Mouse (Mus musculus) kidney, adult 9 months (tissue): ENCODE measurements around the gene Ccs.

Experiments used
- DNase-seq: peaks from one replicate; pipeline ENCODE4 v3.0.0; 2022

Gene Ccs

DNA sequence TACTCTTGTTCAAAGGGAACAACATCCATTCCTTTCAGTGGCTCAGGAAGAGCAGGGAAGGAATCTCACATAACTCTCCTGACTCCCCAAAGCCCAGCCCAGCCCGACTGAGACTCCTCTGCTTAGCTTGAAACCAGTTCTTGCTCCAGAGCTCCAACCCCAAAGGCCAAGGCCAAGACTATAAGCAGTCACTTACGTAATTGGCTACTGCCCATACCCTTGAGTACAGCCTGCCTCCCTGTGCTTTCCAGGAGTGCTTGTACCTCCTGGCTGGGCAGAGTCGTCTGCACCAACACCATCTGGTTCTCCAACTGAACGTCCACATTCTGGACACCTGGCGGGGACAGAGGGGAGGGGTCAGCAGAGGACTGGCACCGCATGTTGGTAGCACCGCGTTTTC, 5.2 kb downstream of the Ccs start:
- no peak for DNase-seq

DNA sequence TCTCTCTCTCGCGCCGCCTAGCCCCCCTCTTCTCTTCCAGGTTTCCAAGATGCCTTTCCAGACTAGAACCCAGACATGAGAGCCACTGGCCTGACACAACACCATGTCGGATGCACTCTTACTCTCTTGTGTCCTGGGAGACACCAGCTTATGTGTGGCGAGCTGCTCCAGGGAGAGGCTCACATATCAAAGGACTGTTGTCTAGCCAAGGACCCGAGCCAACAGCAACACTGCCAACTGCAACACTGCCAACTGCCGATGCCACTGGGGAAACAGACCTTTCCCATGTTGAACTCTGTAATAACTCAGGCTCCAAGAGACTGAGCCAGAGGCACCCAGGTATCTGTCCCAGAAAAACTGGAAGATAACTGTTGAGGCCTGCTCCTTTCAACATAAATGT, 10.0 kb downstream of the Ccs start:
- DNase-seq: peak; percentile 79

DNA sequence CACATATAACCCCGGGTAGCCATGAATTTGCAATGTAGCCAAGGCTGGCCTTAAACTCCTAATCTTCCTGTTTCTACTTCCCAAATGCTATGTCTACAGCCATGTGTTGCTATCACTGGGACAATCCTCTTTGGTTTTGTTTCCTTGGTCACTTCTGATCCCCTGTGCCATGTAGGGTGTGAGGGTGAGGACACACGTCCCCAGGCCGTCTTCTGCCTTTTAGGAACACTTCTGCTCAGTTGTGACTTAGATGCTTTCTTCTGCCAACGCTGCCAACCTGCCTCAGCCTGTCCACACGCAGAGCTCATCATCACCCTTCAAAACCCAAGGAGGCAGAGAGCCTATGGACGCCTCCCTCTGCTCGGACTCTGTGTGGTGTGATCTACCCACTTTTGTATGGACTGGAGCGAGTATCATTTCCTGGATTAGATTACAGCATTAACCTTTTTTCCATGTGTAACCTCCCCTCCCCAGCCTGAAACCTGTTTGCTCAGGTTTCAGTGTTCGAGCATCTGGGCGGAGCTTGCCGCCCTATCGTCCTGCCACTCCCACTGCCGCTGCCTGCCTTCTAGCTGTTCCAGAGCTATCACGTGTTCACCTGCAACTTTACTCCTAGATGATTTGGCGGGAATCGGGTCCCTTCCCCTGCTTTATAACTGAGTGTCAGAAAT, 10.6 kb downstream of the Ccs start:
- peak; percentile 79 for DNase-seq

DNA sequence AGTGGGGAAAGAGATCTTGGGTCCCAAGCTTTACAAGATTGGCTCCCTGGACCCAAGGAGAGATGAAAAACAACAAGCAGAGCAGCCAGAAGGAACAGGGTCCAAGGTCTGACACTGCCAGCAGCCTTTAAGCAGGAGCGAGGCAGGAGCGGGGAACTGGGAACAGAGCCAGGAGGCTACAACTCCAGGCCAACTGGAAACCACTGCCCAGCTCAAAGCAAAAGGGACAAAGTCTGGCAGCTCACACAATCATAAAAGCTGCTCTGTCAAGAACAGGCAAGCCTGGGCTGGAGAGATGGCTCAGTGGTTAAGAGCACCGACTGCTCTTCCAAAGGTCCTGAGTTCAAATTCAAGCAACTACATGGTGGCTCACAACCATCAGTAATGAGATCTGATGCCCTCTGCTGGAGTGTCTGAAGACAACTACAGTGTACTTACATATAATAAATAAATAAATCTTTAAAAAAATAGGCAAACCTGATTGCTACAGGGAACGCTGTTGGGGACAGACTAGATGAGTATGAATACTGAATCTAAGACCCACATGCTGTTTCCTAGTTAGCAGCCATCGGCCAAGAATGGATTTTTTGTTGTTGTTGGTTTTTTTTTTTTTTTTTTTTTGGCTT, 18.3 kb downstream of the Ccs start:
- DNase-seq: peak; percentile 98

DNA sequence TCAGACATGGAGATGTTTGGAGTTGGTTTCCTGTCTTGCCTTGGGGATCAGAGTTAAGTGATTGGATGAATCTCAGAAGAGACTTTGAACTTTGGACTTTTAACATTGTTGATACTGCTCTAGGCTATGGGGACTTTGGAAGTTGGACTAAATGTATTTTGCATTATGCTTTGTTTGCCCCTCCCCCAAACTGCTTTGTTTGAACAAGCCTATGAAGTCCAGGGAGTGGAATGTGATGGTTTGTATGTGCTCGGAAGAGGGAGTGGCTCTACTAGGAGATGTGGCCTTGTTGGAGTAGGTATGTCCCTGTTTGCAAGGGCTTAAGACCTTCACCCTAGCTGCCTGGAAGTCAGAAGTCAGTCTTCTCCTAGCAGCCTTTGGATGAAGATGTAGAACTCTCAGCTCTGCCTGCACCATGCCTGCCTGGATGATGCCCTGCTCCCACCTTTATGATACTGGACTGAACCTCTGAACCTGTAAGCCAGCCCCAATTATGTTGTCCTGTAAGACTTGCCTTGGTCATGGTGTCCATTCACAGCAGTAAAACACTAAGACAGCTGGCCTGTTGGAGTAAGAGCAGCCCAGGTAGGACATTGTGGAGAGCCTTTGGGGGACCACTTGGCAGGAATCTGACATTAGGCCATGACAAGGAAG, 21.8 kb downstream of the Ccs start:
- peak; percentile 60 for DNase-seq

DNA sequence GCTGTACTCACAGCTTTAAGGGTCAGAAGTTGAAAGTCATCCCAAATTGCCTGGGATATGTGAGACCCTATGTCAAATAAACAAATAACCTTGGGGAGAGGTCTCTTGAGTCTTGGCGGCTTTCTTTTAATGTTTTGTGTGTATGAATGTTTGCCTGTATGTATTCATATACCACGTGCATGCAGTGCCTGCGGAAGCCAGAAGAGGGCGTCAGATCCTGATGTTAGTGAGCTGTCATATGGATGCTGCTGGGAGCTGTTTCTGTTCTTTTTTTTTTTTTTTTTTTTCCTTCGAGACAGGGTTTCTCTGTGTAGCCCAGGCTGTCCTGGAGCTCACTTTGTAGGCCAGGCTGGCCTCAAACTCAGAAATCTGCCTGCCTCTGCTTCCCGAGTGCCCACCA, 26.1 kb downstream of the Ccs start:
- peak; percentile 56 for DNase-seq

DNA sequence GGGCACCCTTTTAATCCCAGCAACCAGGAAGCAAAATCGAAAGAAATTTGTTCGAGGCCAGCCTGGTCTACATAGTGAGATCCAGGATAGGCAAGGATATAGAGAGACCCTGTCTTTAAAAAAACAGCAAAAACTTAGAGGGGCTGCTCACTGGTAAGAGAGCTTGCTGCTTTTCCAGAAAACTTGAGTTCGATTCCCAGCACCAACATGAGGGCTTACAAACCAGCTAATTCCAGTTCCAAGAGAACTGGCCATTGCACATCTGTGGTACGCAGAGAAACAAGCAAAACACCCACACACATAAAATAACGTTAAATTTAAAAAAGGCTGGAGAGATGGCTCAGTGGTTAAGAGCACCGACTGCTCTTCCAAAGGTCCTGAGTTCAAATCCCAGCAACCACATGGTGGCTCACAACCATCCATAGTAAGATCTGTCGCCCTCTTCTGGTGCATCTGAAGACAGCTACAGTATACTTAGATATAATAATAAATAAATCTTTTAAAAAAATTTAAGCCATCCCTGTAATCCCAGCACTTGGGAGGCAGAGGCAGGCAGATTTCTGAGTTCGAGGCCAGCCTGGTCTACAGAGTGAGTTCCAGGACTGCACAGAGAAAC, 26.7 kb downstream of the Ccs start:
- peak; percentile 34 for DNase-seq

DNA sequence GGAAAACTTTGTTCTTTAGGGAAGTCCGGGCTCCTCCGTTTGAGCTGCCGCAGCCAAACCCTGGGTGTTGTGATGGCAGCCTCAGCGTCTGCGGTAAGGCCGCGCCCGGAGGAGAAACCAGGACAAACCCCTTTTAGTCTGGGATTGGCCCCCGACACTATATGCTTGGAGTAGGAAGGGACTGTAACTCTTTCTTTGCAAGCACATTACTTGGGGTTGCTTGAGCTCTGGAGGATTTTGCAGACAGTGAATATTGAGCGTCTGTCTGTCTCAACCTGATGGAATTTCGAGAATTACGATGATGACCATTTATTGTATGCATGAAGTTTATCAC, 27.3 kb downstream of the Ccs start:
- DNase-seq: no peak

DNA sequence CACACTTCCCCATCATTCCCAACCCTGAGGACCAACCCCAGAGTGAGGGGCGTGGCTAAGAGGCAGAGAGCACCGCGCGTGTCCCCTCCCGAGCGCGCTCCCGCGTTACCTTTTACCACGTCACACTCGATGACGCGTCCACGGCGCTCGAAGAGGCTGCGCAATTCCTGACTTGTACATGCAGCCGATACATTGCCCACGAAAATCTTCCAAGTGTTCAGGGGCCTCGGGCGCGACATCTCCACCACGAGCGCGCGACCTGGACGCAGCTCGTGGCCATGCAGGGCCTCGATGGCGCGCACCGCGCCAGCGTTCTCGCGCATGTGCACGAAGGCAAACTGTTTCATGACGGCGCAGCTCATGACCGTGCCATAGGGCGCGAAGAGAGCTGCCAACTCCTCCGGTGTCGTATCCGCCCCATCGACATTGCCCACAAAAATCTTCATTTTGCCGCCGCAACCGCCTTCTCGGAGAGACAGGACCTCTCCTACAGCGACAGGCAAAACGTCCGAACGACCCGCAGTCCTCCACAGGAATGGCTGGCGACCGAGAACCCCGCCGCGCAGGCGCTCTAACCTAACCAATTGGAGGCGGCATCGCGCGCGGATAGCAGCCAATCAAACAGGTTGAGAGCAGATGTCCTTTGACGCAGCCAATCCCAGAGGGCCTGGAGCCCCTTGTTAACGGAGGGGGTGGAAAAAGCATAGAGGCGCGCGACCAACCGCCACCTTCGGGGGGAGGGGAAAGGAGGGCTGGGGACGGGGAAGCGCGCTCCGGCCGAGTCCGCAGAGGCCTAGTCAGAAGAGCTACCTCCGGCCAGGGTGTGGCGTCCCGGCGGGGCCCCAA, 27.8 kb downstream of the Ccs start, which contains the start of the genes Gm21992 and Rbm14:
TSS of gene Gm21992 (minus strand) at position 550 of the 846 bp plus-strand sequence.
TSS of gene Rbm14 (minus strand) at position 572 of the 846 bp plus-strand sequence.
- peak; percentile 99 for DNase-seq

DNA sequence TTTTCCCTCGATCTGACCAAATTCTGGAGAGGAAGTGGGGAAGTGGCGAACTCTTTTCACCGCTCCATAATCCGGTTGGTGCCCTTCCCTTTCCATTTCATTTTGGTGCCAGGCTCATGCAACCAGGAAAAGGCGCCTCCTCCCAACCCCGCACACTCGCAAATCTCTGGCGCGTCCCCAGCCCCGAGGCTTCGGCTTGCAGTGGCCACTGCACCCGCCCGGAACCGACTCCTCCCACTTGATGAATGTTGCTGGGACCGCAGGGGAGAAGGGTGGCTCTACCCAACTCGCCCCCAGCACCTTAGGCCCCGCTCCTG, 28.4 kb downstream of the Ccs start:
- no peak for DNase-seq

DNA sequence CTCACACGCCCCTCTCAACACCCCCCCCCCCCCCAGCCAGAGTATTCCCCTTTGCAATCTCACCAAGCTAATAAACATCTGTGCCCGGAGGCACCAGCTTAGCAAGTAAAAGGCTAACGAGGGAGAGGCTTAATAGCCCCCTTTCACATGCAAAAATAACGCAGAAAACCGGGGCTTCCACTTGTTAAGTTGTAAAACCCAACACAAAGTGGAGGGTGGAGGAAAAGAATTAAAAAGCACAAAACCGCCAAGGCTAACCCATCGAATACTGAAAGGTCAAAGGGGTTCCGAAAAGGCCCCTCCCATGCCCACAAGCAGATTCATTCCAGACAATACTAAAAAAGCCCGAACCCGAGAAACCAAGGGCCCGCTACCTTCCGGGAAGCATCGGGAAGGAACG, 28.8 kb downstream of the Ccs start:
- peak; percentile 24 for DNase-seq

DNA sequence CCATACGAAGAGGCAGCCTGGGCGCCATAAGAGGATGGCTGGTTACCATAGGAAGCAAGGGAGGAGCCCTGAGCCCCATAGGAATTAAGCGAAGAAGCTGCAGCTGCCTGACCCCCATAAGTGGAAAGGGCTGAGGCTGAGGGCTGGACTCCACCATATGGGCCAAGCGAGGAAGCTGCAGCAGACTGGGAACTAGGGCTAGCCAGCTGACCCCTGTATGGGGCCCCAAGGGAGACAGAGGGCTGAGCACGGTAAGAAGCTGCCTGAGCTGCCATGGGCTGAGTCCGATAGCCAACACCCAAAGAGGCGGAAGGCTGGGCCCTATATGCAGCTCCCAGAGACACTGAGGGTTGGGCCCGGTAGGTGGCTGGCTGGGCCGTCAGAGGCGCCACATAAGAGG, 35.8 kb downstream of the Ccs start:
- no peak for DNase-seq

DNA sequence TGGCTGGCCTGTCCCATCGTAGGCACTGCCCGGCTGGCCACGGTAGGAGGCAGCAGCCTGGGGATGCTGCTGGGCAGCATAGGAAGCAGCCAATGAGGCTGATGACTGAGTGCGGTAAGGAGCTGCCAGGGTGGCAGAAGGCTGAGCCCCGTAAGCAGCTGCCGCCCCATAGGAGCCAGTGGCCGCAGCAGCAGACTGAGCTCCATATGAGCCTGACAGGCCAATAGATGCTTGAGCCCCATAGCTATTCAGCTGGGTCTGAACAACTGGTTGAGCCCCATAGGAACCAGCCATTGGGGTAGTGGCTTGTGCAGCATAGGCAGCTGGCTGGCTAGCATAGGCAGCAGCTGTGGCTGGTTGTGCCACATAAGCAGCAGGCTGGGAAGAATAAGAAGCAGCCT, 36.4 kb downstream of the Ccs start:
- no peak for DNase-seq

DNA sequence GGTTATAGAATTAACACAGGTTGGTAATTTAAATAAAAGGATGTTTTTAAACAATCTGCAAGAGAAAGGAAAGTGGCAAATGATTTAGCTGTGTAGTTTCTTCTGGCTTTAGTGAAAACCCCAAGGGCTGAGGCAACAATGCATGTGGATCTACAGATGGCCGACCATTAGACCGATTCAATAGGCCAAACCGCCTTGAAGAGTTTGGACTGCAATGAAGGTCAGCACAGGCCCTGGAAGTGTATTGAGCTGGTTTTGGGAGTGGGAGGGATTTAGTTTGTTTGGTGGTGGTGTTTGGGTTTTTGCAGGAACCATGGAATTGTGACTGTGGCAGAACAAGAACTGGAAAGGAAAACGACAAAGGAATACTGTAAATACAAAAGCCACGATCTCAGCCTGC, 40.0 kb downstream of the Ccs start:
- no peak for DNase-seq

DNA sequence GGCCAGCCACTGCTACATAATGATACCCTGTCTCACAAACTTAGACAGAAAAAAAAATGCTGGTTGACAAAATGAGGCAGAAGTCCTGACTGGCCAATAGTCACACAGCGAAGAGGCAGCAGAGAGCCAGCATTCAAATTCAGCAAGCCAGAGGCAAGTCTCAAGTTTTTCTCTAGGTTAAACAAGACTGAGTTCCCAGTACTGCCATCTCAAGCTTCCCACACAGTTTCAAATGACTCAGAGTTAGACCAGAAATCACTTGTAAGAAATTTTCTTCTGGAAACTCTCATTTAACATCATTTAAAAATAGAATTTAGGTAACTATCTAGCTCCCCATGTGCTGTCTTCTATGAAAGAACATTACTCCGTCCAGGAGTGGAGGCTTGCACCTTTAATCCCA, 41.3 kb downstream of the Ccs start:
- DNase-seq: no peak

DNA sequence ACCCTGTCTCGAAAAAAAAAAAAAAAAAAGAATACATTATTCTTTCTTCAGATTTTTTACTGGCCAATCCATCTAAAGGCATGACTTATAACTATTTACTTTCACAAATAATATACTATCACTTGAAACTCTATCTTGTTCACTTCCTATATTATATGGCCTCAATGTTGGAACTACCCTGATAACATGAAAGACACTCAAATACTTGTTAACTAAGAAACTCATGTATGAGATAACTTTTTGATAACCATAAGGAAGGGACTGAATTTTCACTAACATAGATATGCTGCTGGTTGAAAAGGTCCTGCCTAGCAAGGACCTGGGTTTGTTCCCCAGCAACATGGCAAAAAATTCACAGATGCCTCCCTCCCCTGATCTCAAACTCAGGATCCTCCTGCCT, 43.2 kb downstream of the Ccs start:
- no peak for DNase-seq

DNA sequence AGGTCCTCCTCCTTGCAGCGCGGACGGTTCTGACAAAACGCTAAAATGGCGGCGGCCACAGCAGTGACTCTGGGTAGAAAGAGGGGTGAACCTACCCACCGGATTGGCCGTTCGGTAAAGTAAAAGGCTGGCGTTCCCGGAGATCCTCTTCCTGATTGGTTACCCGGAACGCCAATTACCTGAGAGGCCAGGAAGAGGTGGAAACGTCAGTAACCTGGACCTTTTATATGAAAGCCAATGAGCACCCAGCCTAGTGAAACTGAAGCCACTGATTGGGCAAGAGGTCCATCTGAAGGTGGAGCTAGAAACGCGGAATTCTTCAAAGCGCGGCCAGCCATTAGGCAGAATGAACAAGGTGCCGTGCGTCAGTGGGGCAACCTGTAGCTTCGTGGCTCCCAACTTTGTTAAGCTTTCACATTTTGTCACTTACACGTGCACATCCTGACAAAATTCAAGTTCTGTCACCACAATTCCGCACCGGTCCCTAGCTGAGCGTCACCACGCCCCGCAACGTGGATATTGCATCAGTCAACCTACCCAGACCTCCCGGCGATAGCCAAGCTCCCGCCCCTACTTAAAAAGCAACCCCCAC, 45.2 kb downstream of the Ccs start, which contains the start of gene Rbm4:
TSS of gene Rbm4 (minus strand) at position 71 of the 592 bp plus-strand sequence.
- peak; percentile 100 for DNase-seq

DNA sequence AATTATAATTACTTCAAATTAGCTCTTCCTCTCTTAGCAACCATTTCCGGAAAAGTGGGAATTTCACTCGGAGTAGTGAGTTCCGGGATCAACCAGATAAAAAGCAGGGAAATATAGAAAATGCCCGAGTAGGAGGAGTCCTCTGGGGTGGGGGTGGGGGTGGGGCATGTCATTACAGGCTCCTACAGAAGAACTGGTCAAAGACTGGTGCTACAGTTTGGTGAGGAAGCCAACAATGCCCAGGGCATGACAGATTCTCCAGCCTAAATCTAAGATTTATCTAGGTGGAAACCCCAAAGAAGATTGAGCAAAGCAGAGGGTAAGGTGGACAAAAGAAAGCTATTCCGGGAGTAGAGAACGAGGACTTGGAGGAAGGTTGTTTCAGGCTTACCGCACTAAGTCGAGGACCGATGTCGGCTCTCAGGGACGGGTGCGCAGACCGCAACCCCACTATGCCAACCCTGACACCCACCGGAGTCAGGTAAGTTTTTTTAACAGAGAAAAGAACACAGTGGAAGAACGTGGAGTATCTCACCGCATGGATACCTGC, 45.8 kb downstream of the Ccs start:
- no peak for DNase-seq

DNA sequence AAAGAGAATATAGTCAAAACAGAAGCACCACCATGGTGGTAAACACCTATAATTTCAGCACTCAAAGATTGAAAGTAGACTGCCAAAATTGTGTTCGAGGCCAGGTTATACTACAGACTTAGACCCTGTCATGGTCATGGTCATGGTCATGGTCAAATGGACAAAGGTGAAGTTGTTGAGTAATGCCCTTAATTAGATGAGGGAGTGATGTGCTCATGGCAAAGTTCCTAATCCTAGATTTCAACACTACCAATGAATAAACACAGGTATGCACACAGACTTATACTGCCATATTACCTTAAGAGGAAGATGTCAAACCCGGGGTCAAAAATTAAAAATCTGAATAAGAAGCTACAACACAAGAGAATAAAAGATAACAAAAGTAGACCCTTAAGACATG, 52.8 kb downstream of the Ccs start:
- peak; percentile 28 for DNase-seq

DNA sequence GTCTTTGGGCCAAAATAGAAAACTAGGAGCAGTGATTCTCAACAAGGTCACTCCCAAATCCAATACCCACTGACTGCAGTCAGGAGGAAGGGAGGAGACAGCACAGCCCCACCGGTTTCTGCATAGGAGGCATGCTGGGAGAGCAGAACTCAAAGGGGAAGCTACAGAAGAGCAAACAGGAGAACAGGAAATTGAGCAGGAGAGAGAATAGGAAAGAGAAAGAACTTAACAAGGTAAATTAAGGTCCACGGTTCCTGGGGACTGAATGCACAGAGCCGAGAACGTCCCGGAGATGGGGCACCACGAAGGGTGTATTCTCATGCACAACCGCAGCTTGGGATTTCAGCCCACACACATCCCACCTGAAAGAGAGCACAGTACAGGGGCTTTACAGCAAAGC, 53.9 kb downstream of the Ccs start:
- DNase-seq: no peak

DNA sequence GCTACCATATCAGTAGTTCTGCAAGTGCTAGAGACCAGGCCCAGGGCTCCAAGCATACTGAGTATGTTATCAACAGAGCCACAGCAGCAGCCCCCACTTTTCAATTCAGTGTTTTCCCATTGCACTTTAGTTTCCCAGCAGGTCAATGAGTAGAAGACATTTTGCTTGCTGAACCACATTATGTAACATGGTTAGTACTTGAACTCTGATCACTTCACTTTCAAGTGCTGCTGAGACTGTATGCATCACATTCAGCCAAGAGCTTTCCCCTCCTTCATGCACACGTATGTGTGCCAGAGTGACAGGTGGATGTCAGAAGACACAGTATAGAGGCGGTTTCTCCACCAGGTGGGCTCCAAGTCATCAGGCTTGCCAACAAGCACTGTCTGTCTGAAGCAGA, 56.2 kb downstream of the Ccs start:
- peak; percentile 56 for DNase-seq
